Mouse (Mus musculus): ENCODE measurements around the gene Foxn3.

Foxn3 gene

DNA sequence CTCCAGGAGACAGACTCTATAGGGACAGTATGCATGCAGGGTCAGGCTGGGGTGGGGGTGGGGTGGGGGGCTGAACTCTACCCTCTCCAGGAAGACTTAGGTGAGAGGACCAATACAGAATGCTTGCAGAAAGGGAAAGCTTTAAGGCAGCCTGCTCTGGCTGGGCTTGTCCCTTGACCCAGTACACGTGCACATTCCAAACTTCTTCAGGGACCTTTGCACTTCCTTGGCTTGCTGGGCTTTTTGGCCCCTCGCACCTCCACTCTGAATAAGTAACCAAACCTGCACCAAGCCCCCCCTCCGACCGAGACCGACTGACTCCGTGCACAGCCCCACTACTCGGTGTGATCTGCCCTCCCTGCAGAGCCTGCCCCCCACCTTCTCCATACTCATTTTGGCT is 151.3 kb downstream of the Foxn3 start:
- DNase-seq = peak; percentile 65 to 76

DNA sequence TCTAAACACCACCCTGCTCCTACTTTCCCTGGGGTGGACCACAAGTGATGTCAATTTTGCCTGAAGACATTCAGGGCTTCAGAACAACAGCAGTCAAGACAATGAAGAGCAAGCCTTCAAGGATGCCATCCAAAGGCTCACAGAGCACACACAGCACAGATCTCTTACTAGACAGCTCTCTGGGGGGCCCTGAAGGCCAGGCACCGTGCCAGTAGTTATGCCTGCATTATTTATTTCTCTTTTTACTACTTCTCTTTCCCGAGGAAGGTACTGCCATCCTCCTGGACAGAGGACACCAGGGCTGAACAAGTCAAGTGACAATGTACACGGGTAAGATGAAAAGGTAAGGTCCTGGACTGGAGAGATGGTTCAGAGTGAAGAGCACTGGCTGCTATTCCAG is 154.7 kb downstream of the Foxn3 start:
- no peak for DNase-seq

GRCm38 (mm10) chr12:99408089-99408488 is 155.3 kb downstream of the Foxn3 start:
- DNase-seq = no peak

DNA sequence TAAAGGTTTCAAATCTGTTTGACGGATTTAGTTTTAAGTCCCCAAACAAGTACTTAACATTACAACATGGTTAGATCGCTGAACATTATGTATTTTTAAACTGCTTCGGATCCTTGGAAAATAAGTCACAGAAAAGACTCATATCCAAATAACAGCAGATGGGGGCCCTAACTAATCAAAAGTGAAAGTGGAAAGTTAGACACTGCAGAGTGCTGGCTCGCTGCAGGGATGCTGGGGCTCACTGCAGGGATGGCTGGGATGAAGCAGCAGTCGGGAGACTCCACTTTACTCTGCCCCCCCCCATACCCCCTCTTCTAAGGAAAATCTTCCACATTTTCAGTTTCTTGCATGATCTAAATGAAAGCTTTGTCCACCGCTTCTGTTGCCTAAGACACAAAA is 156.1 kb downstream of the Foxn3 start:
- DNase-seq = no peak

DNA sequence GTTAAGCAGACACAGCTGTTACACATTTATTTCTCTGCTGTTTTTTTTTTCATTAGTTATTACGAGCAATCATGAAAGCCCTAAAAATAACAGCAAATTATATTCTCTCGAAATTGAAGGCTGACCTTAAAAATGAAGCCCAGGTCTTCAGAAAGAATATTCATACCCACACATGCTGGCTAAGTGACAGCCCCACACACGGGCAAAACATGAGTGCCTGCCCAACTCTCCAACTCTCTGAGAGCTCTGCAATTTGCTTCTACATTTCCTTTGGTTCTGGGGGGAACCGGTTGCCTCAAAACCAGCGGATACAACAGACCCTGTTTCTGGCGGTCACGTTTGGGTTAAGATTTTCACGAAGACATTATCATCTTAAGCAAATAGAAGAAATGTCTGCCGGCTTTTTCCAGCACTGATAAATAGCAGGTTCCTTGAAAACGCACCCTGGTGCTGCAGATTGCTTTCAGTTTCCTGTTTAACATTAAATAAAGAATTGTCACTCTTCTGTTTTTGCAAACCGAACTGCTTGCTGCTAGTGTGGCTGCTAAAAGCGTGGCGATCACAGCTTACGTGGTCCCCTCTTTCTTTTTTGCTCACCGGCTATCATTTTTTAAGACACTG is 156.6 kb downstream of the Foxn3 start:
- DNase-seq = no peak

GRCm38 (mm10) chr12:99406254-99406653 is 157.1 kb downstream of the Foxn3 start:
- peak in 1 of 2 experiments; percentile 26 for DNase-seq

DNA sequence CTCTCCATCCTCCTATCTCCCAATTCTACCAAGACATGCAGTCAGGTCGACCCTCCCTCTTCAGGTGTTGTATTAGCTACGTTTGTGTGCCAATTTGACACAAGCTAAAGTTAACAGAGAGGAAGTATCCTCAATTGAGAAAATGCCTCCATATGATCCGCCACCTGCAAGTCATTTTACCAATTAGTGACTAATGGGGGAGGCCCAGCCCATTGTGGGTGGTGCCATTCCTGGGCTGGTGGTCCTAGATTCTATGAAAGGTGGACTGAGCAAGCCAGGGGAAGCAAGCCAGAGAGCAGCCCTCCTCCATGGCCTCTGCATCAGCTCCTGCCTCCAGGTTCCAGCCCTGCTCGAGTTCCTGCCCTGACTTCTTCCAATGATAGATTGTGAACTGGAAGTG is 158.0 kb downstream of the Foxn3 start:
- no peak for DNase-seq

- peak in 1 of 2 experiments; percentile 7 for DNase-seq
These were observed 160.4 kb downstream of the Foxn3 start for GRCm38 (mm10) chr12:99403004-99403403.

DNA sequence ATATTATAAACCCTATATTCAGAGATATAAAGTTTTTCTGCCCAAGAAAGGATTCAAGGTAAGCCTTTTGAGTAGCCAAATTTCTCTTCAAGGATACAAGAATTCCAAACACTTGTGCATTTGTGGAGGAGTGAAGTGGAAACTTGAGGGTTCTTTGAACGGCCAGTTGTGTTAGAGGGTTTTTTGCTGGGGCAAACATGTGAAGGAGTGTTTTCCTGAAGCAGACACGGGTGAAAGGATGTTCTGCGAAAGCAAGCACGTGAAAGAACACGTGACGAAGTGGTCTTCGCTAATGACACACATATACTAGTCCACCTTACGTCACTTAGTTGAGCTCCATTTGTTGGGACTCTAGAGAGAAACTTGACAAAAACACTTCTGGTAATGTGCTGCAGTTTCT is 162.5 kb downstream of the Foxn3 start:
- no peak for DNase-seq

GRCm38 (mm10) chr12:99399575-99399974 is 163.8 kb downstream of the Foxn3 start:
- no peak for DNase-seq

DNA sequence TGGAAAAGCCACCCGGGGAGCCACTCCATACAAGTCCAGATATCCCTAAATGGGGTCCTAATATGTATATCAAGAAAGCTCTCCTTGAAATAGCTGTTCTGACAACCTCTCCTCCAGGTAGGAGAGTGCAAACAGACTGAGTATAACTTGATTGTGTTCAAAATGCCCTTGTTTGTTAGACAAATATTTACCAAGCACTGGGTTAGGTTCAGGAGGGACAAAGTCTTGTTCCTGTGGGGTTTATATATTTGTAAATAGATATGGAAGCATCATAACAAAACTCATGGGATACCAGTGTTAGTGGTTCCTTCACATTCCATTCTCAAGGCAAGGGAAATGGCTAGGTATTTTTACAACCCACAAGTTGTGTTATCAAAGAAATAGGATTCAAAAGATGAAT is 166.9 kb downstream of the Foxn3 start:
- DNase-seq = no peak

DNA sequence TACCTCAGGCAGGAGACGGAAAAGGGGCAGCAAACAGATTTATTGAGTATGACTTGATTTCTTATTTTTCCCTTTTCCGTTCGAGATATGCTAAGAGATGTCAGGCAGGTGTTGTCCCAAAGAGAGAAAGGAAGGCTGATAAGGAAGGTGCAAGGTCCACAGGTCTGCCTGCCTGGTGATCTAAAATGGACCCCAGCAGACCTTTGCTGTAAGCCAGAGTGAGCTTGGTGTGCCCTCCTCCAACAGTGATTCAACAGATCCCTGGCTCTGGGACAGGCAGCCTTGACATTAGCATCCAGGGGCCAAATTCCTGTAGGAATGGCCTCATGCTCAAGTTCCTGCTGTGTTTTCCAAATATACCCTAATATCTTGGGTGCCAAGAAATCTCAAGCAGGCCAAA is 168.3 kb downstream of the Foxn3 start:
- DNase-seq = peak in 1 of 2 experiments; percentile 8

- DNase-seq = peak in 1 of 2 experiments; percentile 21
These were observed 168.7 kb downstream of the Foxn3 start for GRCm38 (mm10) chr12:99394676-99395075.

GRCm38 (mm10) chr12:99393867-99394630 is 169.3 kb downstream of the Foxn3 start:
- DNase-seq = peak in 1 of 2 experiments; percentile 37

- DNase-seq = peak; percentile 89 to 95
These were observed 170.2 kb downstream of the Foxn3 start for GRCm38 (mm10) chr12:99392944-99393866.

- peak; percentile 99 to 100 for DNase-seq
These were observed 171.2 kb downstream of the Foxn3 start for GRCm38 (mm10) chr12:99391942-99392880.

DNA sequence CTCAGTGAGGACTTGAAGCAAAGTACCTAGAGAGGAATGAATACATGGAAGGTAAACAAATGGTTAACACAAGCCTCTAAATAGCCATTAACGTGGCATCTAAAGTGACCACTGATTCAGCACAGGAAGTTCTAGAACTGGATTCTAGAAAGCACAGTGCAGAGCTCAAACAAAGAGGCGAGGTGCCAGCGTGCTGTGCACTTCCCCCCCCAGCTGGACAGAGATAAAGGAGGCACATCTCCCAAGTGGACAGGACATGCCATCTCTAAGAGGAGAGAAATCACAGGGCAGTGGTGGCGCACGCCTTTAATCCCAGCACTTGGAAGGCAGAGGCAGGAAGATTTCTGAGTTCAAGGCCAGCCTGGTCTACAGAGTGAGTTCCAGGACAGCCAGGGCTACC is 173.0 kb downstream of the Foxn3 start:
- DNase-seq = peak in 1 of 2 experiments; percentile 29

DNA sequence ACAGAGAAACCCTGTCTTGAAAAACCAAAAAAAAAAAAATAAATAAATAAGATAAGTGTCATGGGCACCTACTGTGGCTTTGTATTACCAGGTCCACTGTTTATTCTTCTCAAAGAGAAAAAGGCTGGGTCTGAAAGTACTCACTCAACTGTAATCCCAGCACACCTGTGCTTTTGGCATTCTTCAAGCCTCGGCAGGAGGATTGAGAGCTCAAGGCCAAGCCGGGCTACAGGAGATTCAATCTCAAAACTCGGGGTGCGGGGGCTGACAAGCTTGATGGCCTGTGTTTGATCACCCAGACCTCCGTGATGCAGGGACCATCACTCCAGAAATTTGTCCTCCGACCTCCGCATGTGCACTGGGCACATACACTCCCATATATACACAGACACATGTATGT is 174.1 kb downstream of the Foxn3 start:
- peak in 1 of 2 experiments; percentile 31 for DNase-seq

DNA sequence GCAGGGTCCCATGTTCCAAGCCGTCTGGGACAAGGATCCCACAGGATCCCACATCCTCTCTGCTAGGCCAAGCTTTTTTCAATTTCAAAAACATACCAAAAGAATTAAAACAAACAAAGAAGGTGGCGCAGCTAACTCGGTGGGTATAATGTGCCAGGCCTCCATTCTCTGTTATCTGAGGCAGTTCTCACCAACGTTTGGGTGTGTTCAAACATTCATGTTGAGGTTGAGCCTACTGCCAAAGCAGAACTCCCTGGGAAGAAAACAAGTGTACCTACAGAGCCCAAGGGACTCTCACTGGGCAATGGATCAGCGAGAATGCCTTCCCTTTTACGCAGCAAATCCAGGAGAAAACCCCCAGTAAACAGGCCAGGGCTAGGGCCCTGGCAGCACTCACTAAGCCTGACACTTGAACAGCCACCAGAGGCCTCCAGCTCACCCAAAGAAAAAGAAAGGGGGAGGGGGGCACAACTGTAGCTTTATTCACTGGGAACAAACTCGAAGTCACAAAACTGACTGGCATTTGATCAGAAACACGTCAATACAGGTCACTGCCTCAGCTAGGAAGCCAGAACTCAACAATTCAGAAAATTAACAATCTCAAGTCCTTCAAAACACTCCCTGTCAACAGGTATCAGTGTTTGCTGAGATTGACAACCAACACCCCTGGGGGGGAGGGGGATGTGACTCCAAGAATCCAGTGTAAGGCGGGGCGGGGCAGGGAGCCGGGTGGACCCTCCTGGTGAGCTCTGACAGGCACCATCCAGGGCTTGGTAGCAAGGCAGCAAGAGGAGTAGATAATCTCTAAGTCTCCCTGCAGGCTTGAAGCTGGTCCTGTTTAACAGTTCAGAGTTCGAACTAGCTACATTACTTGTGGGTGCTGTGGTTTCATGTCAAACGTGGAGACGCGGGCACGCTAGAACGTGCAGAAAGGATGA is 177.2 kb downstream of the Foxn3 start:
- peak in 1 of 2 experiments; percentile 38 for DNase-seq

GRCm38 (mm10) chr12:99385073-99385472 is 178.3 kb downstream of the Foxn3 start:
- DNase-seq = no peak

DNA sequence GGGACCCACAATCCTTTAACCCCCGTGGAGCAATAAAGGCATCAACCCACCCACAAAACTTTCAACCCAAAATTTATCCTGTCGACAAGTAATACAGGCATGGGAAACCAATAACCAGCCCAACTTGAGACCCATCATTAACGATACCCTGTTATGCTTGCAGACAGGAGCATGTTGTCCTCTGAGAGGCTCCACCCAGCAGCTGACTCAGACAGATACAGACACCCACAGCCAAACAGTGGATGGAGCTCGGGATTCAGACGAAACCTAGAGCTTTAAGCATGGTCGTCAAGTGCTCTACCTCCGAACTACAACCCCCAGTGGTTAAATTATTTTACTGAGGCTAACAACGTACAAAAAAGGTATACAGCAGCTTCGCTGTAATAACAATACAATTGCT is 182.1 kb downstream of the Foxn3 start:
- no peak for DNase-seq
